Mouse (Mus musculus): ENCODE results near the gene Tbx1. TPM values are rescaled to one million over a fixed set of nuclear protein-coding genes. Genes with fewer than 3 reads are reported as not detected.

The Tbx1 gene
- polyA plus RNA-seq, 1 experiment: 2.8 TPM

GRCm38 (mm10) chr16:18589080-18589621, 1.3 kb downstream of the Tbx1 start:
- DNase-seq (ENCODE audit: extremely low spot score in 1 of 2, low spot score in 1 of 2): no peak

GRCm38 (mm10) chr16:18588738-18589055, 1.8 kb downstream of the Tbx1 start:
- DNase-seq (ENCODE audit: extremely low spot score in 1 of 2, low spot score in 1 of 2): no peak

GRCm38 (mm10) chr16:18587847-18588737, 2.4 kb downstream of the Tbx1 start:
- no peak for DNase-seq (ENCODE audit: extremely low spot score in 1 of 2, low spot score in 1 of 2)

- no peak for DNase-seq (ENCODE audit: extremely low spot score in 1 of 2, low spot score in 1 of 2)
Observed at GRCm38 (mm10) chr16:18586906-18587546, 3.4 kb downstream of the Tbx1 start.

GRCm38 (mm10) chr16:18586076-18586905, 4.2 kb downstream of the Tbx1 start:
- DNase-seq (ENCODE audit: extremely low spot score in 1 of 2, low spot score in 1 of 2): no peak

GRCm38 (mm10) chr16:18585676-18586075, 4.8 kb downstream of the Tbx1 start:
- DNase-seq (ENCODE audit: extremely low spot score in 1 of 2, low spot score in 1 of 2): no peak

- no peak for DNase-seq (ENCODE audit: extremely low spot score in 1 of 2, low spot score in 1 of 2)
Observed at GRCm38 (mm10) chr16:18584901-18585510, 5.5 kb downstream of the Tbx1 start.

- DNase-seq (ENCODE audit: extremely low spot score in 1 of 2, low spot score in 1 of 2): no peak
Observed at GRCm38 (mm10) chr16:18583673-18584357, 6.7 kb downstream of the Tbx1 start.

- DNase-seq (ENCODE audit: extremely low spot score in 1 of 2, low spot score in 1 of 2): no peak
Observed at GRCm38 (mm10) chr16:18583169-18583568, 7.3 kb downstream of the Tbx1 start.

GRCm38 (mm10) chr16:18582426-18583148, 7.9 kb downstream of the Tbx1 start:
- DNase-seq (ENCODE audit: extremely low spot score in 1 of 2, low spot score in 1 of 2): no peak

GRCm38 (mm10) chr16:18581623-18582205, 8.8 kb downstream of the Tbx1 start:
- DNase-seq (ENCODE audit: extremely low spot score in 1 of 2, low spot score in 1 of 2): no peak

- DNase-seq (ENCODE audit: extremely low spot score in 1 of 2, low spot score in 1 of 2): no peak
Observed at GRCm38 (mm10) chr16:18581050-18581622, 9.3 kb downstream of the Tbx1 start.

GRCm38 (mm10) chr16:18580389-18580788, 10.1 kb downstream of the Tbx1 start:
- DNase-seq (ENCODE audit: extremely low spot score in 1 of 2, low spot score in 1 of 2): no peak

- DNase-seq (ENCODE audit: extremely low spot score in 1 of 2, low spot score in 1 of 2): no peak
Observed at GRCm38 (mm10) chr16:18577599-18578160, 12.8 kb downstream of the Tbx1 start.

- DNase-seq (ENCODE audit: extremely low spot score in 1 of 2, low spot score in 1 of 2): no peak
Observed at GRCm38 (mm10) chr16:18577071-18577470, 13.4 kb downstream of the Tbx1 start.

GRCm38 (mm10) chr16:18574196-18574595, 16.3 kb downstream of the Tbx1 start:
- DNase-seq (ENCODE audit: extremely low spot score in 1 of 2, low spot score in 1 of 2): no peak

- no peak for DNase-seq (ENCODE audit: extremely low spot score in 1 of 2, low spot score in 1 of 2)
Observed at GRCm38 (mm10) chr16:18568599-18568998, 21.9 kb downstream of the Tbx1 start.

- no peak for DNase-seq (ENCODE audit: extremely low spot score in 1 of 2, low spot score in 1 of 2)
Observed at GRCm38 (mm10) chr16:18564472-18564871, 26.0 kb downstream of the Tbx1 start.

Data from frontal cortex, adult 2 months (tissue).